Mouse (Mus musculus) heart, adult 18-20 months (tissue): ENCODE data around the gene Rps3. TPM values are rescaled to one million over a fixed set of nuclear protein-coding genes. Genes with fewer than 3 reads are reported as not detected.
A peak's percentile ranks its signal among the peaks of the same experiment; 100 is the strongest.
"Not testable (repeated sequence)": the region's sequence is repeated elsewhere in the genome, so short reads cannot be mapped to it uniquely, and the experiment has no call there.

ENCODE experiments used
- DNase-seq, 2 experiments: peaks; one replicate each; pipeline ENCODE4 v3.0.0; 2021 to 2022; ENCODE audit warnings: mixed read lengths in 1 of 2
- long read RNA-seq, 2 experiments: library from polyadenylated mRNA; stranded (forward); transcript quantifications; one replicate each; pipeline ENCODE4 v2.0.0; 2021
- total RNA-seq, 2 experiments: library from RNA; stranded (reverse); gene quantifications; 2 replicates each; pipeline ENCODE4 v1.2.3; 2021

The Rps3 gene
- 100 to 1,000 TPM; 359 to 372 TPM for total RNA-seq
- long read RNA-seq, experiment 1, transcript Rps3-201 (7 exons, 1,908 nt): major isoform, 172 of 200 reads
- long read RNA-seq, experiment 1, partial matches to known transcripts: 25 of 200 reads
- long read RNA-seq, experiment 1, other reads (novel, unspliced or antisense): 3 of 200 reads
- long read RNA-seq, experiment 2, transcript Rps3-201 (7 exons, 1,908 nt): major isoform, 180 of 194 reads
- long read RNA-seq, experiment 2, partial matches to known transcripts: 12 of 194 reads
- long read RNA-seq, experiment 2, other reads (novel, unspliced or antisense): 2 of 194 reads

DNA sequence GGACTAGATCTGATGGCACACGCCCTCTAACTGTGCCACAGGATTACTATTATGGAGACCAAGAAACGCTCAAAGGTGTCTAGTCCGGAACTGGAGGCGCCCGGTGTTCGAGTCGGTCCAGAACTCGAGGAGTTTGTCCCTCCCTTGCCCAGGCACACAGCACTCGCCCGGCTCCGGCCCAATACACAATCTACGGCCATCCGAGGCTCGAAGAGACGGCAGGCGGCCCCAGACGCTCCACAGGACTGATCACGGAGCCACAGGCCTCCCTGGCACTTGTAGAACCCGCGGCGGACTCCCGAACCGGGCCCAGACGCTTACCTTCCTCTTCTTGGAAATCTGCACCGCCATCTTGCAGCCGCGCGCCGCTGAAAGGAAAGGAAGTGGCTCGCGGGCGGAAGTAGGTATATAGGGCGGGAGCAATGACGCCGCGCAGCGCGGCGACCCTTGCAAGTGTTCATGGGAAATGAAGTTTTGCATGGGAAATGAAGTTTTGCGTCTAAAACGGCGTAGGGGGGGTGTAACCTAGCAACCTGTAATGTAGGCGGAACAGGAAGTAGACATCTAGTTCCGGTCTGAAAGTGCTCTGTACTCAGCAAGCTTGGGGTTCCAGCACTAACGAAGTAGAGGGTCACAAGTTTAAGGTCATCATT lies at the start of gene Rps3:
Rps3 (minus strand) TSS at position 468 of the 653 bp plus-strand sequence.
- peak; percentile 95 to 97 for DNase-seq

DNA sequence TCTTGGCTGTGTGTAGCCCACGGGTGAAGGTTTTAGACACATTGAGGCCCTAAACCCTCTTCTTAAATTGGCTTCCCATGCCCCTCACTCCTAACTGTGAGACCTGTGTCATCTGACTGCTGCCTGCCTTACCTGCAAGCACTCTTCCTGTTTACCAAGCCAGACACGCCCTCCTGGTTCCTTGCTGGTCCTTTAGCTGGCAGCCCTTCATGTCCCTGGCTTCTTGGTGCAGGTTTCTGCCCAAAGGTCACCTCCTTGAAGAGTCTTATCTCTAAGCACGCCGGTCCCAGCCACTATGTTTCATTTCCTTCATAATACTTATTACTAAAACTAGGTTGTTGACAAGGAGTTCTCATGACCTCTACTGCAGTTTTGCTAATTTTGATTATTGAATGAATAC lies 49.0 kb upstream of the Rps3 start:
- DNase-seq: no peak

DNA sequence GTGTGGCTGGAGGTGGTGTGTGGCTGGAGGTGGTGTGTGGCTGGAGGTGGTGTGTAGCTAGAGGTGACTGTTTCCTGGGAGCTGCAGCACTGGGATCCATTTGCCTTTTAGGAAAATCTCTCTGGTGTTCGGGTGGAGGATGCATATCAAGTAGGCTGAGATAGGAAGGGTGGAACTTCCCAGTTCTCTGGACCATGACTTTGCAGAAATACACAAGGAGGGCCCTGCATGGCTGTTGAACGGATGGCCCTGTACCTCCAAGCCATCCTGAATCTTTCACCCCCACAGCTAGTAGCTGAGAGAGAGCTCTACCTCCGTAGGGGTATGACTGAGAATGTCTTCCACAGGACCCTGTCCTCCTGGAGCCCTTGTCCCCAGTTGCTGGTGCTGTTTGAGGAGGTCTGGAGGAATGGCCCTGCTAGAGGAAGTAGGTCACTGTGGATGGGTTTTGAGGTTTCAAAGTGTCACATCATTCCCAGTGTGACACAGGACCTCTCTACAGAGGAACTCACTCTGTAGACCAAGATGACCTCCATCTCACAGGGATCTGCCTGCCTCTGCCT lies 48.0 kb upstream of the Rps3 start:
- no peak for DNase-seq

DNA sequence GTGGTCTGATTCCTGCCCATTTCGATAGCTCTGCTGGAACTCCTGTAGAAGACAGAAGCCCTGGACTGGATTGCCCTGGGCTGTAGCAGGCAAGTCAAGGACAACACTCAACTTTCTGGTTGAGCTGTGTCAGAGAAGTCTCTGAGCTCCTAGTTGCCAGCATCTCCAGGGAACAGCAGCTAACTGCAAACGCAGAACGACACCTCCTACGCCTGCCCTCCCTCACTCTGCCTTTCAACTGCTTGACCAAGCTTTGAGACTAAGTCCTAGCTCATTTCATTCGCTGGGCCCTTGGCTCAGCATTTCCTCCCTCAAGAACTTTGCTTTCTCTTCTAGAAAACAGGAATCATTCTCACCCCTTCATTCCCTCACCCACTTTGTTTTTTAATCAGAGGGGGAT lies 45.9 kb upstream of the Rps3 start:
- no peak for DNase-seq

DNA sequence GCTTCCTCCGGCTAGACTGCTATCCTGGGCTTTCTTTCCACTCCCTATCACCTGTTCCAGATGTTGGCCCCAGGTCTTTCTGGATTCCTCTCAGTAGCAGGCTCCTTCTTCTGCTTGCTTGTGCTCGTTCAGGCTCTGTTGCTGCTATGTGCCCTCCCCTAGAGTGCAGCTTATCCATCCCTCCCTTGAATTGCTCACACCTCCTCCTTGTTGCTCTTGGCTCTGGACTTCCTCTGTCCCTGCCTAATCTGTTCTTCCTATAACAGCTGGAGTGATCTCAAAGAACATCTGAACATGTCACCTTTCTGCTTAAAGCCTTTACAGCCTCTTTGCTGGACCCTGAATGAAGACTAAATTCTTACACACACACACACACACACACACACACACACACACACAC lies 45.0 kb upstream of the Rps3 start:
- DNase-seq: no peak

DNA sequence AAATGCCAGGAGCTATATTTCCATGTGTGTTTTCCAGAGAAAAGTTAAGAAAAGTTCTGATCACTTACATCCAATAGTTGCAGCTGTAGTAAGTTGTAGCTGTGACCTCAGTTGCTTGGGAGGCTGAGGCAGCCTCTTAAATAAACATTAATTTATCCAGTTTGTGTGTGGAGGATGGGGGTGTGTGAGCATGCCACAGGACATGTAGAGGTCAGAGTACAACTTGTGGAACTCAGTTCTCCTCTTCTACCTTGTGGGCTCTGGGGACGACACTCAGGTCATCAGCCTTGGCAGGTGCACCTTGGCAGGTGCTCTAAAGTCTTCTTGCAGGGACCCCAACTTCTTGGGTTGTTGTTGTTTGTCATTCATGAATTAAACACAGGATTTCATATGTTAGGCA lies 40.3 kb upstream of the Rps3 start:
- no peak for DNase-seq

DNA sequence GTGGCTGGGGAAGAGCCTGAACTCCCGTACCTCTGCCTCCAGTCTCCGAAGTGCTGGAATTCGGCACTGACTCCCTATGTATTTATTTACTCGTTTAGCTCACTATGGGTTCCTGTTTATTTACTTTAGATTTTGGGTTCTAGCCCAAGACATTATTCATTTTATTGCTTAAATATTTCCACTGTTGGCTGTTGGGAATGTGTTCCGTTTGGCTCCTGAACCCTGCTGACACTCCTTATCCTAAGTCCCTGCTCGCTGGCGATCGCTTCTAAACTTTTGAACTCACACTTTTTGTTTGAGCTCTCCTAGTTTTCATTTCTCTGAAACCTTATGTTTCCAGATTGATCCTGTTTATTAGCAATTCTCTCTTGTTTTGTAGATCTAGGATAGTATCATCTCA lies 39.6 kb upstream of the Rps3 start:
- DNase-seq: no peak

DNA sequence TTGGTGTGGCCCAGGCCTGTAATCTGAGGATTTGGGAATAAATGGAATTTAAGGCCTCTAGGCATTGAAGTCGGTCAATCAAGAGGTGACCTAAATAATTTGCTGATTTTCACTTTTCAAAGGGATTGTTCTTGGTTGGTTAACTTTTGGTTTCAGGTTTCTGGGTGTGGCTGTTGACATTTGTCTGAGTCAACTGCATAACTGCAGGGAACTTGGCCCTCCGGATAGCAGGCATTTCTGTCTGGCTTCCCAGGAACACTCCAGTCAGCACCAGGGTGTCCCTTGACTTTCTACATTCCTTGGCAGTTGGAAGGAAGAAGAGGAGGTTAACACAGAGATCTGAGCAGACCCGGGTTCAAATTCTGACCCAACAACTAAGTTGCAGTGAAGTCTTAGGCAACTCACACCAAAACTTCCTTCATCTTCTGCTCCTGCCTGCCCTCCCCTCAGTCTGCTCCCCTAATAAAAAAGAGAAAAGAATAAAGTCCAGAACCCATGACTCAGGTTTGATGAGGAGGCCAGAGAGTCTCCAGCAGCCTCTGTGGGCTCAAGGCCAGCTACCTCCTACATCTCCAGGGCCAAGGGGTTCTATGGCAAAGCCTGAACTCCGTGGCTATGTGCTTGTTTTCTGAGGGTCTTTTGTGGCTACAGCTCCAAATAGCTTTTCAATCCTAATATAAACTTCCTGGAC lies 35.6 kb upstream of the Rps3 start:
- peak; percentile 17 to 50 for DNase-seq

DNA sequence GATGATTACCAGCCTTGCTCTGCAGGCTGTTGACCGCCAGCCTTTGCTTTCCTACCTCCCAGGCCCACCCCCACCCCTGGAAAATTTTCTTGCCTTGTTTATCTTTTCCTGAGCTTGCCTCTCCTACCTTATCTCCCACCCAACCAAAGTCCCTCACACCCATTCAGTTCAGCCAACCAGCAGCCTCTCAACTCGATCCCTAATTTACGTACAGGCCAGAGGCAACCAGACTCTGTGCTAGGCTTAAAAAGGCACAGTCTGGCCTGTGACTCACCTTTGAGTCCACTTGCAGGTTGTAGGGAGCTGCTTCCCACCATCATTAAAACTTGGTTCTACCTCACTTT lies 33.2 kb upstream of the Rps3 start:
- no peak for DNase-seq

DNA sequence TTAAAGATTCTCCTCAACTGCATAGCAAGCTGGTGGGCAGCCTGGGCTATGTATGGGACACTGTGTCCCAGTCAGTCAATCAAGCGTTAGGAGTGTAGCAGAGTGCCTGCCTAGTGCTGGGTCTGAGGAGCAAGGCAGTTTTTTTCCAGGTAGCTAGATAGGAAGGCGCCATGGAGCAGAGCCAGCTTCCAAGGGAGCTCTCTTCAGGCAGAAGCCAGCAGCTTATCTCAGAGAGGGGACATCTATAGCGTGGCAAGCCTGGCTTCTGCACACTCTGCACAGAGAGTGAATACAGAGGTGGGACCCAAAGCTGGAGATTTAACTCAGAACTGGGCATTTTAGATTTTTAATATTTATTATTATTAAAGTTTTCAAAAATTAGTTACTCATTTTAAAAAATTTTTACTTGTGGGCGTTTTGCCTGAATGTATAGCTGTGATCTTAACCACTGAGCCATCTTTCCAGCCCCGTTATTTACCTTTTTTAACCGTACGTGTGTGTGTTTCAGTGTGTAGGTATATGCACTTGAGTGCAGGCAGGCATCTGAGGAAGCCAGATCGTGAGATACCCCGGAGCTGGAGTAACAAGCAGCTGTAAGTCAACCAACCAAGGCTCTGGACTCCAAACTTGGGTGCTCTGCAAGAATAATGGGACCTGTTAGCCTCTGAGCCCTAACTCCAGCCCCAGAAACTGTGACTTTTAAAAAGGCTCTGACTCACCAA lies 32.7 kb upstream of the Rps3 start:
- no peak for DNase-seq

DNA sequence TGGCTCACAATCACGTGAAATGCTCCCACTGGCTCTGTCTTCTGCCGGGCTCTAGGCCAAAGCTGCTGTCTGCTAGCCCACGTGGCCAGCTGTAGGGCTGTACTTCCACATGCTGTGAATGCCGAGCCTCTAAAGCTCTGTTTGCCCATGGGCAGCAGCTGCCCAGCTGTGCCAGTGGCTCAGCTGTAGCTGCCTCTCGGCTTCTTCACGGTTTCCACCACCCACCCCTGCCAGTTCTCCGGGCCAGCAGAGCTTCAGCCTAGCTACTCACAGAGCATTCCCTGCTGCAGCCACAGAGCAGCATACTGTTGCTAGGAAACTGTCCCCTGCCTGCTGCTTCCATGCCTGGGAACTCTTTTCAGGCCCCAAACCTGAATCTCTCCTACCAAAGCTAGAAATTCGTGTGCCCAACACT lies 26.6 kb upstream of the Rps3 start:
- DNase-seq: peak; percentile 72 to 73

DNA sequence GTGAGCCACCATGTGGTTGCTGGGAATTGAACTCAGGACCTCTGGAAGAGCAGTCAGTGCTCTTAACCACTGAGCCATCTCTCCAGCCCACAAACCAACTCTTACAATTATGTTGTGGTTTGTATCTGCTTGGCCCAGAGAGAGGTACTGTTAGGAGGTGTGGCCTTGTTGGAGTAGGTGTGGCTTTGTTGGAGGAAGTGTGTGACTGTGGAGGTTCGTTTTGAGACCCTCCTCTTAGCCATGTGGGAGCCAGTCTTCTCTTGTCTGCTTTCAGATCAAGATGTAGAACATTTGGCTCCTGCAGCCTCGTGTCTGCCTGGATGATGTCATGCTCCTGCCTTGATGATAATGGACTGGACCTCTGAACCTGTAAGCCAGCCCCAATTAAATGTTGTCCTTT lies 24.6 kb upstream of the Rps3 start:
- not testable (repeated sequence) for DNase-seq

DNA sequence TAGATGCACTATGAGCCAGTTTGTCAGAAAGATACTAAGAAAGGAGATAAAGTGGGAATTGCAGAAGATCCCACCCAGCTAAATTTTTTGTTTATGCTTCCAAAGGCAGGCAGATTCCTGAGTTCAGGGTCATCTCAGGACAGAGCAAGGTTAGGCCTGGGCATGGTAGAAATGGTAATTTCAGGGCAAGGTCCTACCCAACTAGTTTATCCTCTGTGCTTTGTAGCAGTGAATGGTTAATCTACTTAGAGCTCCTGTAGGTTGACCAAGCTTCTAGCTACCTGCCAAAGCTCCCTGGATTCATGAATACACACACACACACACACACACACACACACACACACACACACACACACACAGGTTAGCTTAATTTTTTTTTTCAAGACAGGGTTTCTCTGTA lies 21.0 kb upstream of the Rps3 start:
- DNase-seq: no peak

DNA sequence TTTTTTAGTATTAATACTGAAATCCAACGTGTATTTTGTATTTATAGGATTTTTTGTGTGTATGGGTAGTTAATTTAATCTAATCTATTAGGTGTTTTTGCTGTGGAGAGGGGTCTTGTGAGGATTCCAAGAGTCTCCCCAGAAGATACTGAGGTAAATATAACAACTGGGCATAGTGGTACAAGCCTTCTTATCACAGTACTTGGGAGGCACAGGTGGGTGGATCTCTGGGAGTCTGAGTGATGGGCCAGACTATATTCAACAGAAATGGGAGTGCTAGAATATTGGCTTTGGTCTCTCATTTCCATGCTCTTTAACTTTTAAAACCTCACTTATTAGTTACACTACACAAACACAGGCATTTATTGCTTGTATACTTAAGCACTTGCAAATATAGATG lies 17.6 kb upstream of the Rps3 start:
- DNase-seq: no peak

DNA sequence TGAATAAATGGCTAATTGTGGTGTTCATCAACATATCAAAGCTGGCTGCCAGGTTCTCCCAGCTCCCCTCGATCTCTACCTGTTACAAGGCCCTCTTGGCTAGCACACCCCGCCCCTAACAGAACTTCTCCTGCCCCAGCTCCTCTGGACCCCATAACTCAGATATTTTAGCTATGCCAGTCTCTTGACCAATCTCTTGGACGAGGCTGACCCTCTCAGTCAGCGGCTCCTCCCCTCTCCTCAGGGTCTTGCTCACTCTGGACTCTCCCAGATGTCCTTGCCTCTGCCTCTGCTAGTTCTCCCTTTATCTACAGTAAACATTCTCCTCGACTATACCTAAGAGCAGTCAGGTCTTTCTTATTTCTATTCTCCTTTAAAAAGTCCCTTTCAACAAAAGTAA lies 17.1 kb upstream of the Rps3 start:
- DNase-seq: no peak

DNA sequence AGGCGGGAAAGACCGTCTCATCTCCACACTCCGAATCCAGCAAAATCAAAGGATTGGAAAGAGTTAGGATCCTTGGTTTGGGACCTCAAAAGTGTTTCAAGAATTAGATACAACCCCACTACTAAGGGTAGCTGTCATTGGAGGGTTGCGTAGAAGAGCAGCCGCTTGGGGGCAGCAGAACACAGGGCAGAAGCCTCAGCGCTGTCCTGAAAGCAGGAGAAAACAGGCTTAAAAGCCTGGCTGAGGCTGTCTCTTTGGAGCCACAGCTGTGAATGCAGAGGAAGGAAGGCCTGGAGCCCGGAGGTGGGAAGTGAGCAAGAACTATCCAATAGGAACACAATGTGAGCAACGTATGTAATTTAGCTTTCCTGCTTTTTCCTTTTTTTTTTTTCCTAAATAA lies 16.7 kb upstream of the Rps3 start:
- DNase-seq: peak; percentile 82 to 91

DNA sequence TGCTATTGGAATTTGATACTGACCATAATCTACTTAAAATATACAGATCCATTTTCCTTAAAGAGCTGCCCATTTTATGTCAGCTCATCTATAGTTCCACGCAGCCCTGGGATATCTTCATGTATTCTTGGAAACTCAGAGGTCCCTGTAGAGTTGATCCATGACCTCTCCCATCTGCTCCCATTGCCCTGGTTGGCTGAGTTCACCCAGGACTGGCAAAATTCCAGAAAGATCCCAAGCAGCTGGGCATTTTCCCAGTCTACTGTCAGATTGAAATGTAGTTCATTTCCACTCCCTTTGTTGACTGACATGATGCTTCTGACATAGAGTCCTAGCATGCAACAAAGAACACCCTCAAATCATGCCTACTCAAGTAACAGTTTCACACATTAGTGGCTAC lies 15.6 kb upstream of the Rps3 start:
- DNase-seq: no peak

DNA sequence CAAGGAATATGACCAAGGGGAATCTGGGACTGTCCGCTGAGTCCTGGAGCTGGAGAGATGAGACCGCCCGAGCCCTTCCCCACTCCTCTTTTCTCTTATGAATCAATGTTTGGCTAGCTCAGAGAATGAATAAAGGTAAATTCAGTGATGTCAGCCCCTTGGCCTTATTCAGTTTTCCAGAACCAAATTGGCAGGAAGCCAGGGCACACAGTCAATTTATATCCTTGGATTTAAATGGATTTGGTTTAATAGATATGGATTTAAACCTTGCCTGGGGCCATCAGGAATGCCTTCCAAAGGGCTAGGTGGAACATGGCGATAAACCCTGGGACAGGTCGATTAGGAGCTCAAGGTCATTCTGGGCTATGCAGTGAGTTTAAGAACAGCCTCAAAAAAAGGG lies 6.2 kb upstream of the Rps3 start:
- DNase-seq: no peak

DNA sequence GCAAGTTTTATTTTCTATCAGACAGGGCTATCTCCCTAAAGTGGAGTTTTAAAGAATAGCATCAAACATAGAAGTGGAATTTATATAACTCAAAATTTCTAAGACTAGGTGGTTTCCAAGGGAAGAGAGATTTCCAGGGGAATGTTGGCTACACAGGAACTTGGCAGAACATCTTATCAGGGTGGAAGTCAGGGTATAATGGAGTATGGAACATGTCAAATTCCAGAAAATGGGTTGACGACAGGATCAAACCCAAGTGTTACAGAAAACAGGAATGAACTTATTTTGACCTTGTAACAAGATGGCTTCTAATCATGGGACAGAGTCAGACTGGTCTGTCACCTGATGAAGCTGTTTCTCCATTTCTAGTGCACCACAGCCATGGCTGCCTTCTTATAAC lies 1.1 kb upstream of the Rps3 start:
- DNase-seq: no peak

DNA sequence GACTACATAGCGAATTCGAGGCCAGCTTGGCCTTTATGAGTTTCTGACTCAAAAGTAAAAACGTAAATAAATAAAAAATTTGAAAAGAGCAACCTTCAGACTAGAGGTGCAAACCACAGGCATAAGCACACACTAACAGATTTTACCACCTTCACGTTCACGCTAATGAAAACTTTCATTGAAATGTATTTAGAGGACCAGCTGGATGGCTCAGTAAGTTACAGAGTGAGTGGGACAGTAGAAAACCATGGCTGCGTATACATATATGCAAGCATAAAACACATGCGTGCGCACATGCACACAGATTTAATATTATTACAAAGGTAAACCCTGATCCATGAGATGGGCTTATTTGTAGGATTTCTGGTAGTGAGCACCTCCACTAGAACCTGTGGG lies 384 bp upstream of the Rps3 start:
- no peak for DNase-seq

DNA sequence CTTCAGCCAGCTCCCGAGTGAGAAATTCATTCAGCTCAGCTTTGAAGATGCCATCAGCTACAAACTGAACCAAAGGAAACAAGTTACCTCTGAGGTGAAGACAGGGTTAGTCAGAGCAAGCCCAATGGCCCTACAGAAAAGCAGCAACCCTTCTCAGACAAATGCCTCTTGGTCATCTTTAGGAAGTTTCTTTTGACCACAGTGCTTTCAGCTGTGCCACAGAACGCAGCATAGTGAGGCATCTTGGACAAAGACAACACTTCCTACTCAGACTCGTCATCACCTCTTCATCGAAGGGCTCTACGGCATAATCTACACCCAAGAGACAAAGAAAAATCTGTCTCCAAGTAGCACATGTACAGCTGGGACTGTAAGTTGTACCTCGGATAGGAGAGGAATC lies 901 bp downstream of the Rps3 start:
- DNase-seq: no peak

DNA sequence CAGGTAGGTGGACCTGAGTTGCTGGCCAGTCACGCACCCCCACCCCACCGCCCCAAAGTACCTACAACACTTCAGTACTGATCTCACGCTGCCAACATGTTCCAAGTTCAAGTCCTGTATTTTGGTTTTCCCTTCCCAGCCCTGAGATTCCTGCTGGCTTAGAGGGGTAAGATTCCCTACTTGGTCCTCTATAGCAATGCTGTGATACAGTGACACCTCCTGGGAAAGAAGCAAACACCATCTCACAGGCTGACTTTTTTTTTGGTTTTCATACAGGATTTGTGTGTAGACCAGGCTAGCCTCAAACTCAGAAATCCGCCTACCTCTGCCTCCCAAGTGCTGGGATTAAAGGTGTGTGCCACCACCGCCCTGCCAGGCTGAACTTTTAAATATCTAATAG lies 6.3 kb downstream of the Rps3 start:
- DNase-seq: no peak
